Mouse (Mus musculus) c-Kit-negative CD71-positive TER-119-positive erythroid progenitor cells, embryonic 14.5 days (primary cell): Measurements from ENCODE around the gene Vmn1r160.
"Not testable (repeated sequence)": the region's sequence is repeated elsewhere in the genome, so short reads cannot be mapped to it uniquely, and the experiment has no call there.

Experiments
- DNase-seq: peaks from one replicate; pipeline ENCODE4 v3.0.0-alpha.2; 2013; ENCODE audit warnings: low read depth, low spot score

The Vmn1r160 gene

GRCm38 (mm10) chr7:22870924-22871323 is at the start of gene Vmn1r160:
TSS of gene Vmn1r160 (plus strand) at chr7:22871224.
- not testable (repeated sequence) for DNase-seq

- DNase-seq: not testable (repeated sequence)
Measured at GRCm38 (mm10) chr7:22843505-22843904, 27.5 kb upstream of the Vmn1r160 start, which contains the start of gene Vmn1r159. TSS of gene Vmn1r159 (minus strand) at chr7:22843605.
